Mouse (Mus musculus) ovary, postnatal 36 days (tissue): Measurements from ENCODE around the gene Plcl2.
"Not testable (repeated sequence)": the region's sequence is repeated elsewhere in the genome, so short reads cannot be mapped to it uniquely, and the experiment has no call there.

ENCODE experiments used
- DNase-seq: peaks from one replicate; pipeline ENCODE4 v3.0.0; 2022; ENCODE audit warnings: low spot score, mixed read lengths

Gene Plcl2

DNA sequence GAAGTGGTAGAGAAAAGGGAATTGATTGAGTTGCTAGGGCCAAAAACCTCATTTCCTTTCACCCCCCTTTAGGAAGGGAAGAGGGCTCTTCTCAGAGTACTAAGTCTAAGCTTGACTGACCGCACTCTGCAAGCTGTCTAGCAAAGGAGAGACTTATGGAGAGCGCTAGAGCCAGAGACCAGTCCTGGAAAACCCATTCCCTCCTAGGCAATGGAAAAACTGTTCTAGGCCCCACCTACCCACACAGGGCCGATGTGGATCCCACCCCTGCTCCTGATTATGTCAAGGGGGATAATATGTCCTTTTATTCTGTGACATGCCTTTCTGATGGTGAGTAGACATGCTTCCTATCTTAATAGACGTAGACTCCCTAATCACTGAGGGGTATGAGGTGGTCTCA is 116.4 kb downstream of the Plcl2 start:
- DNase-seq = no peak

- no peak for DNase-seq
Observed at GRCm38 (mm10) chr17:50627658-50628057, 118.5 kb downstream of the Plcl2 start.

DNA sequence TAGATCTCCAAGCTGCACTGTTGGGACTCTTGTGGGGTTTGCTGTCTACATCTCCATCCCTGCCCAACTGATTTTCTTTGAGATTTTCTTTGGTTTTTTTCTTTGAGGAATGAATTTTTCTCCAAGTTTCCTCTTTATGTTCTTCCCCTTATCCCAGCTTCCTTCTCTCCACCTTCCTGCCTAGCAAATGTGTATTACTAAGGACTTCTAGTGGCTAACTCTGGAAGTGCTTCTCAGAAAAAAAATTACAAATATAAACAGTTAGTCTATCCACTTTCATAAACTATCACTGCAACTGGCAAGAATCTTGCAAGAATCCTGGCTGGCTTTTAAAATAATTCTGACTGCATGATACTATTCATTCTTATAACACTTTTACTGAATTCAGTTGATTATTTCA is 119.5 kb downstream of the Plcl2 start:
- DNase-seq = no peak

DNA sequence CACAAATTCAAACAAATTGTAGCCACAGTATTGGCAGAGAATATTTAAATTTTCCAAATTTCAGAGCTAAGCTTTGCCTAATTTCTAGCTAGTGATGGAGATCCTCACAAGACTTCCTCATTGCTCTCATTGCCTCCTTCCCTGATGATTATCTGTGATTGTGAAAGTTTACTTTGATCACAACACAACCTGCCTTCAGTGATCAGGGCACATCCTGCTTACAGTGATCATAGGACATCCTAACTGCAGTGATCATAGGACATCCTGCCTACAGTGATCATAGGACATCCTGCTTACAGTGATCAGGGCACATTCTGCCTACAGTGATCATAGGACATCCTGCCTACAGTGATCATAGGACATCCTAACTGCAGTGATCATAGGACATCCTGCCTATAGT is 121.8 kb downstream of the Plcl2 start:
- DNase-seq = not testable (repeated sequence)

GRCm38 (mm10) chr17:50634008-50634871 is 125.0 kb downstream of the Plcl2 start:
- DNase-seq = no peak

DNA sequence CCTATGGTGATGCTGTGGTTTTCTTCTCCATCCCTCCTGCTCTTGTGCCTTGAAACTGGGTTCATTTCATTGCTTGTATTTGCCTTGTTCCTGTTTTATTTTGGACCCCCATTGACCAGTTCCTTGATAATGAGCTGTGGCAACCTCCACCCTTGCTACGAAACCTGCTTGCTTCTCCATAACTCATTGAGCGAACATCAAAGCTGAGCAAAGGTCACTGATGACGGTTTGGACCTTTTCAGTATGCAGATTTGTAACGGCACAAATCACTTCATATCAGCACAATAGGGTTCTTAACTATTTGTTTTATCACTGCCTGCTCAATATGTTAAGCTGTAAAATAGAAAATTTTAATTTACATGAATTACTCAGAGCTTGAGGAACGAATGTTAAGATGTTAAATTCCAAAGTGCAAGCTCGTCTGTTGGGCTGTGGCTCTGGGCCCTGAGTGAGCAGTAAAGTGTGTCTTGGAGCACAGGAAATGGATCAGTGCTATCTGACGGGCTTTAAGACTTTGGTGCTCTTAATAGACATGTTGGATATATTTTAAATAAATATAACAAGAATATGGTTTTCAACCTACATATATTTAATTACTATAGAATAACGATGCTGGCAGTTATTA is 126.9 kb downstream of the Plcl2 start:
- DNase-seq = no peak

DNA sequence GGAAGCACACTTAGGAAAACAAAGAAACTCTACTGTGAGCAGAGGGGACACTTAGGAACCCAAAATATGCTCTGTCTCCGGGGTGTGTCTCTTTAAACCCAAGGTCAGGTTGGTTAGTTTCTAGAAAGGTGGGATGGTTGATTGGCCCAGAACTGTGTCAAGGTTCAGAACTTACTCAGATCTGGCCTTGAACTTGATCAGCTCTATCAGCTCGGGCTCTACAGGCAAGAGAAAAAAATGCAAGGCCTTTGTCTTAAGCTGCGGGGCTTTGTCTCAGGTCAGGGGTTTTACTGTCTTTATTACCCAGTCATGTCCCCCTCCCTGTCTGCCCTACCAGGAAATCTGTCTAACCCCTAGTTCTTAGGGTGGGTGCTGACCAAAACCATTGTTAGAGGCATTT is 129.6 kb downstream of the Plcl2 start:
- no peak for DNase-seq

DNA sequence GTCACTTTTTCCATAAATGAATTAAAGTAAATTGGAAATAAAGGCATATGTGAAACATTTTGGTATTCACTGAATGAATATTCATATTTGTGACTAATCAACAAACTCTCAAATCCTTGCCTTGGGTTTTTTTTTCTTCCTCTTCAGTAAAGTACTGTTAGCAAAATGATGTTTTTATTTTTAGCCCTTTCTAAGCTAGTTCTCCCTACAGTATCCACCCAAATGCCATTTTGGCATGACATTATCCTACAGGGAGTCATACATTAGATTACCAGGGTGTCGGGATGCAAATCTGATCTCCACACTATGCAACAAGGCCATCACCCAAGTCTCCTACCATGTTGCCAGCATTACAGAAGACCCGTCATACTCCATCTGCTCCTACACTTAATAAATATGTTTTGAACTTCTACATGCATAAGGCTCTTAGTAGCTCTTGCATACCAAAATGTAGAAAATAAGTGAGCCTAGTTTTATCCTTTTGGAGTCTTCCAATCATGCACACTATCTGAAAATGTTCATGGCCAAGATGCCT is 131.9 kb downstream of the Plcl2 start:
- DNase-seq = no peak

DNA sequence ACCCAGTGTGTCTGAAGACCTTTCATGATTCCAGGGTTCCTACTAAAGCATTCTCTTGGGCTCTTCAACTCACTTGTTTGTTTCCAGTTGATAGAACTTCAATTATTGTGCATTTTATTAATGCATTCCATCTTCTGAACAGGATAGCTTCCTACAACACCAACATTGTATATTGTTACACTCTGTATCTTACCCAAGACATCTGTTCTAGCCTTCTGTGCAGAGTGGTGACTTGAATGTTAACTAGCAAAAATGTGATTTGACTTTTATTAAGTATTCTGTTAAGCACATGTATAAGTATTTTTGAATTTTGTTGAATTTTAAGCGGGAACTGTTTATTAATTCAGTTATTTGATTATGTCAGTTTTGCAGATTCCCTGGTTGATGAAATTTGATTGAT is 132.7 kb downstream of the Plcl2 start:
- DNase-seq = no peak

DNA sequence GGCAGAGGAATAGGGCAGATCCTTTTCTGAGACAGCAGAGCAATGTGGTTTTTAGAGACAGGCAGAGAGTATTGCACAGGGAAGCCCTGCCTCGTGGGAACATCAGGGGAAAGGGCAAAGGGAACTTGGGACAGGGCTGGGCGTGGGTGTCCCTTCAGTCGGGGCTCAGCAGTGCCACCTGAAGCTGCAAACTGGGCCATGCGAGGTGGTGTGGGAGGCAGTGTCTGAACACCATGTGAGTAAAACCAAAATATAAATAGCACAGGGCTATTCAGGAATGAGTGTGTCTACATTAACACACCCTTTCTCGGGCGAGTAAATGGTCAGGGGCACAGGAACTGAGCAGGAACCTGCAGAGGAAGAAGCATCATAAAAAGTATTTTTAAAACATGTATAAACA is 134.2 kb downstream of the Plcl2 start:
- DNase-seq = no peak

DNA sequence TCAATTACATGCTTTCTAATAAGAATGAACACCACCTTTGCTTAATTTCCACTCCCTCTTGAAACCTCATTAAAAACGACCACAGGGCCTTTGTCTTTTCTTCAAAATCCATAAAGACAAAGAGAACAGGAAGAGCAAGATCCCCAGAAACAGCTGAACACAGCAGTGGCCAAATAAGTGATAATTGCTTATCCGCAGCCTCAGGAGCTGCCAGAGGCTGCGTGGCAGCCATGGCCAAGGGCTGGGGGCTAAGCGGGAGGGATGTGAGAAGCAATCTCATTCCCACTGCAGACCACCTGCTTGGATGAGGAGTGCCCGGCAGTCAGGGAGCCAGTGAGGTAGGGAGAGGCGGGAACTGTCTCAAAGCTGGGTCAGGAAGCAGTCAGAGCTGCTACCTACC is 134.8 kb downstream of the Plcl2 start:
- no peak for DNase-seq

GRCm38 (mm10) chr17:50648141-50648540 is 138.9 kb downstream of the Plcl2 start:
- not testable (repeated sequence) for DNase-seq

DNA sequence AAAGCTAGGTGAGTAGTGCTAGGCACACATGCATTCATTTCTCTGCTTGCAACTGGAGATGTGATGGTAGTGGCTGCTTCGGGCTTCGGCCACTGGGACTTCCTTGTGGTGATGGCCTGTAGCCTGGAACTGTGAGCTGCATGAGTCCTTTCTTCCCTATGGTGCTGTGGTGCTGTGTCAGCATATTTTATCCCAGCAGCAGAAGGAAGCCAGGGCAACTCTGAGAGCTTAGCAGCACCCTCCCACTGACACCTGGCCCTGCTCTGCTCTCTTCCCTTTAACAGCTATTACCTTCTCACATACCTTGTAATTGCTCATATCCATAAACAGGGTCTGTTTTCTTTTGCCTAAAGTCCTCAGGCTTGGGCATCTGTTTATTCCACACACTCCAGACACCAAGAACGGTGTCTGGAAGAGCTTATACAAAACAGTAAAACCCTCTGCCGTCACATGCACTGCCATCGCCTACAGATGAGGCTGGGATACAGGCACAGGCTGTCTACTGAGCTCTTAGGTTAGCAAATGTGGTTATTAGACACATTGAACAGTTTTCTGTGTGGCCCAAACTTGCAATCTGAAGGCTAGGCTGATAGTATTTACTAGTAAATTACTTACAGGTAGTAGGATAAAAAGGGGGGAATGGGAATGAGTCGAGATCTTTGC is 139.7 kb downstream of the Plcl2 start:
- no peak for DNase-seq

- DNase-seq = no peak
Observed at GRCm38 (mm10) chr17:50650535-50651223, 141.5 kb downstream of the Plcl2 start.

GRCm38 (mm10) chr17:50654741-50655415 is 145.7 kb downstream of the Plcl2 start:
- no peak for DNase-seq

GRCm38 (mm10) chr17:50655416-50655776 is 146.2 kb downstream of the Plcl2 start:
- no peak for DNase-seq

DNA sequence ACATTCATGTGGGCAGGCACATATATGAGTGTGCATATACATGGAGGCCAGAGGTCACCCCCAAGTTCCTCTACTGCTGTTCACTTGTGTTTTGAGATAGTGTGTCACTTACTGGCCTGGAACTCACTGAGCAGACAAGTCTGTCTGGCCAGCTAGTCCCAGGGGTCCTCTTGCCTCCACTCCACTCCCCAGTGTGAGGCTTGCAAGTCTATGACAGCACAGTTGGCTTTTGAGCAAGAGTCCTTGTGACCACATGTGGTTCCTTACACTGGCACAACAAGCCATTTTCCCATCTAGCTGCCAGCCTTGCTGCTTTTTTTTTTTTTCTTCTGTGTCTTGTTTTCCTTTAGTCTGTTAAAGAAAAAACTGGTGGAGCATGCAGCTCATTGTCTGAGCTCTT is 148.1 kb downstream of the Plcl2 start:
- DNase-seq = peak; percentile 24

DNA sequence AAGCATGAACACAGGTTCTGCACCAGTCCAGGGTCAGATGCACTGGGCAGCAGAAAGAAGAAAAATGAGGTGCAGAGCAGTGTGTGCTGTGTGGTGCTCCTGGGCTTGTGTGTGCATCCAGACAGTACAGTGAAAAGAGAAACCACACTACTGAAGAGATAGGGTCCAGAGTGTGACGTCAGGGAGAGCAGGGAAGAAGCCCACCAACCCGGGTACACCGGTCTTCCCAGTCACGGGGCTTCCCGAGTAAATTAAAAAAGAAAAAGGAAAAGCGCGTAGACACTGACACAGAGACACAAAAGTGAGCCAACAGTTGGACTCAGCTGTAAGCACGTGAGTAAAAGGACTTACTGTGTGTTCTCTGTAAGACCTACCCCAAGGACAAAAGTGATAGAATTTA is 149.7 kb downstream of the Plcl2 start:
- DNase-seq = no peak

GRCm38 (mm10) chr17:50667596-50667995 is 158.4 kb downstream of the Plcl2 start:
- no peak for DNase-seq

- no peak for DNase-seq
Observed at GRCm38 (mm10) chr17:50668681-50669208, 159.5 kb downstream of the Plcl2 start.

DNA sequence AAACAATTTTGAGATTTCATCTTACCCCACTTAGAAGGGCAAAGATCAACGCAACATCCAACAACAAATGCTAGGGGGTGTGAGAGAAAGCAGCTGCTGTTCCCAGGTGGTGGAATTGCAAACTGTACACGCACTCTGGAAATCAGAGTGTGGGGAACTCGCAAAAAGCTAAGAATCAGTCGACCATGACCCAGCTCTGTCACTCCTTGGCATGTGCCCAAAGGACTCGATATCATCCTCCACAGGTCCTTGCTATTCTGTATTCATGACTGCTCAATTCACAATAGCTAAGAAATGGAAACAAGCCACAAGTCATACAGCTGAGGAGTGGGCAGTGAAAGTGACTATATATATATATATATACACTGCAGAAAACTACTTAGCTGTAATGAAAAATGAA is 162.2 kb downstream of the Plcl2 start:
- no peak for DNase-seq
